Mouse (Mus musculus) liver, embryonic 11.5 days (tissue): Measurements from ENCODE around the gene Fosl1. TPM values are rescaled to one million over a fixed set of nuclear protein-coding genes. Genes with fewer than 3 reads are reported as not detected.
"Not testable (repeated sequence)": the region's sequence is repeated elsewhere in the genome, so short reads cannot be mapped to it uniquely, and the experiment has no call there.

Experiments used
- ATAC-seq: fragments of 200-750 bp; cut with Nextera tagmentation; replicated peaks from 2 replicates; pipeline ENCODE4 v1.8.0; 2017; ENCODE audit warnings: moderate number of reproducible peaks, mild to moderate bottlenecking, moderate TSS enrichment, moderate library complexity; ENCODE audit not compliant: low FRiP score
- DNase-seq: peaks from one replicate; pipeline ENCODE4 v3.0.0-alpha.2; 2017; ENCODE audit warnings: low spot score
- H3K27ac ChIP-seq: fragments of 300-500 bp; sonication (generic); 2 replicates; pipeline ENCODE4 v1.5.1; 2014; ENCODE audit warnings: mild to moderate bottlenecking, low read depth, low read length, control low read depth
- H3K27me3 ChIP-seq: fragments of 300-500 bp; sonication (generic); replicated peaks from 2 replicates; pipeline ENCODE4 v1.6.1; 2014; ENCODE audit warnings: low read length, mixed read lengths; ENCODE audit not compliant: control insufficient read depth, insufficient read depth
- H3K36me3 ChIP-seq: fragments of 300-500 bp; sonication (generic); 2 replicates; pipeline ENCODE4 v1.6.1; 2014; ENCODE audit warnings: mild to moderate bottlenecking, low read length, moderate library complexity, mixed read lengths; ENCODE audit not compliant: control insufficient read depth, insufficient read depth
- H3K4me1 ChIP-seq: fragments of 300-500 bp; sonication (generic); replicated peaks from 2 replicates; pipeline ENCODE4 v1.6.1; 2014; ENCODE audit warnings: low read length, mixed read lengths; ENCODE audit not compliant: control insufficient read depth, insufficient read depth
- H3K4me2 ChIP-seq: fragments of 300-500 bp; sonication (generic); 2 replicates; pipeline ENCODE4 v1.6.1; 2014; ENCODE audit warnings: mild to moderate bottlenecking, control low read depth, moderate library complexity
- H3K4me3 ChIP-seq: fragments of 300-500 bp; sonication (generic); 2 replicates; pipeline ENCODE4 v1.5.1; 2014; ENCODE audit warnings: low read depth, low read length, control low read depth
- H3K9ac ChIP-seq: fragments of 300-500 bp; sonication (generic); 2 replicates; pipeline ENCODE4 v1.6.1; 2014; ENCODE audit warnings: low read depth, low read length, control low read depth
- H3K9me3 ChIP-seq: fragments of 300-500 bp; sonication (generic); 2 replicates; pipeline ENCODE4 v1.6.1; 2016; ENCODE audit warnings: low read length, inconsistent platforms, mixed read lengths; ENCODE audit not compliant: control insufficient read depth
- WGBS: fragments of 180-500 bp; shearing (Covaris S2); extraction: QIAGEN DNeasy Blood & Tissue Kit; methylation state at CpG from one replicate; pipeline ENCODE4 v1.1.7; 2014; 5-methylcytosine and 5-hydroxymethylcytosine counted together
- polyA plus RNA-seq: library from polyadenylated mRNA; unstranded; fragments of >200 nt; fragmentation: Nextera tagmentation; extraction: Ambion mirVana; gene quantifications from 2 replicates; pipeline ENCODE4 v1.2.1, GENCODE M21; 2014

Gene Fosl1
- polyA plus RNA-seq, 1 experiment from 2014 or later, result 0.59 TPM

DNA sequence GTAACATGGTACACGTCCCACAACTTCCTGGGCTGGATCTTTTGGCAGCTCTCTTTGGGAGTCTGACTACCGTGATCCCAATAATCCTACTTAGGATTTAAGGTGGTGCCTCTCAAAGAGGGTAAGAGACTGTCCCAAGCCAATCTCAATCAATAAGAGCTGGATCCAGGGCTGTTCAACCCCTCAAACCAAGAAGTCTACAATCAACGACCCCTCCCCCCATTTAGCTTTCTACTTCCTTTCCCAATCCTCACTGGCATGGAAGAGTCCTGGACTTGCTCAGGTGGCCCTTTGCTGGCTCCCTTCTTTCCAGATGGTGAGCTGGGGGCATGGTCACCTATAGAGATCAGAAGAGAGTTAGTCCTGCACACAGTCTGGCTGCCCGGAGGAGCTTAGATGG, 39.4 kb downstream of the Fosl1 start:
- peaks cover 15% of the 10 kb centered on the region for H3K4me1 ChIP-seq
- 91% methylated on average over 4 of the region's 4 CpGs for WGBS
- H3K4me3 ChIP-seq, result no peak overlapping the region
- peaks cover 21% of the 10 kb centered on the region for H3K36me3 ChIP-seq
- H3K9me3 ChIP-seq, result no peaks in the 10 kb centered on the region
- H3K27ac ChIP-seq, result no peak overlapping the region
- 0 out of 2 replicates have a peak overlapping the region, but pooled peaks have one; percentile 15 for H3K9ac ChIP-seq
- H3K4me2 ChIP-seq, result peak overlapping the region; percentile 99
- H3K27me3 ChIP-seq, result no peaks in the 10 kb centered on the region
- DNase-seq (no peak), ATAC-seq (no peak)

DNA sequence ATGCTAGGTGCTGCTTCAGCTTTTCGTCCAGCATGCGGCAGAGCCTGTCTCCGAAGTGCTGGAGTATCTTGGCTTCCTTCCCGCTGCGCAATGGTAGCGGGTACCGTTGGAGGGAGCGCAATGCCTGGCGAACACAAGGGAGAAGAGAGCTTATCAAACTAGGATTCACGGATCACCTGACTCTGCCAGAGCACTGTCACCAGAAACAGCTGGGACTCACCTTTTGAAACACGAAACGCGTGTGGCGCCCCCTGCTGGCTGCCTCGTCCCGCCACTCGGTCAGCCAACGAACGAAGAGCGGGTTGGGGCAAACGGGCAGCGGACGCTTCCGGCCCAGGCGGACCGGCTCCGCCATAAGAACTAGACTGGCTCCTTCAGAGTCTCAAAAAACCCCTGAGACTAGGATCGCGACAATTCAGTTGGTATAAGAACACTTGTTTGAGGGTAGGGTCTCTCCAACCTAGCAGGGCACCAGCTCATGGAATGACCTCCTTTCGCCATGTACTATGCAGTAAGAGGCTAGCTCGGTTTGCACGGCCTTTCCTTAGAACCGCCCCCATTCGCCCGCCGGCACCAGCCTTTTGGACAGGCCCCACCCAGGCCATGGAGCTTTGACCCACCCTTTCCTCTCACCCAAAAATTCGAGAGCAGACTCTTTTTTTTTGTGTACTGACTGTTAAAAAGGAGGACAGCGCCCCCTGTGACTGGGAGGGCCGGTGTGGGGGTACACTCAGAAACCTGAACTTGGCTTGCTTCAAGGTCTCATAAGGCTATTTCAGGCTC, 40.6 kb downstream of the Fosl1 start, which contains the start of gene Mus81:
Gene Mus81, minus strand, starts transcription at position 635 of the 783 bp plus-strand sequence.
- Histone ChIP-seq H3K36me3 (peaks cover 27% of the 10 kb centered on the region), H3K9me3 (no peaks in the 10 kb centered on the region), H3K4me1 (peaks cover 25% of the 10 kb centered on the region), H3K27me3 (no peaks in the 10 kb centered on the region), H3K4me2 (peak within 1 kb of the TSS; percentile 99), H3K4me3 (peak within 1 kb of the TSS; percentile 62), H3K9ac (peak within 1 kb of the TSS; percentile 74), H3K27ac (peak within 1 kb of the TSS; percentile 100)
- DNase-seq, result peak; percentile 97
- WGBS, result under 1% methylated on average over 39 of the region's 39 CpGs
- peak; percentile 75 for ATAC-seq

DNA sequence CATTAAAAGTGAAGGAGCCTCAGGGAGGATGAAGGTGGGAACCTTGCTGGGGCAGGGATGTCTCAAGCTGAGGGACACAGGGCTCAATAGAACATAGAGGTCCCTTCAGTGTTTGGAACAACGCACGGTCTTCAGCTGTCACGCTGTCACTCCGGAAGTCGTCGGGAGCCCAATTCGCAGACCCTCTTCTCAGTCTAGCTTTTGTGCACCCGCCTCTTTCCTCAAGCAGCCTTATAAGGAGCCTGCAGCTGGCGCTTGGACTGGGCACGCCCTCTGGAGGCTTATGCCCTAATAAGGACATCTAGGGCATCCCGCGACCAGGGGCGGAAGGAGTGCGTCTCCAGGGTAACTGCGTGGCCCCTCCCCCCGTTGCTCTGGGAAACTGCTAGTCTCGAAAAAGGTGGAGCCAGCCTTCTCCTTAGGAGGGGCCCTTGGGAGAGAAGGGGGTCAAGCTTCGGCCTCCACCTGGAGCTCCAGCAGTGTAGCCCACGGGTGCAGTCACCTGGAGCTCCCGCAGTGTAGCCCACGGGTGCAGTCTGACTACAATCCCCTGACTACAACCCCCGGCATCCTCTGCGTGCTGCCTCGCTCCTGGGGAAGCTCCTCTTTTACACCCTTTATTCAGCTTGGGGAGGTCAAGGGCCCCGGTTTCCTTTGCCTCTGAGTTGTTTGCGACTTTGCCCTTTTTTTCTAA, 41.7 kb downstream of the Fosl1 start:
- Histone ChIP-seq H3K27ac (peak overlapping the region; percentile 100), H3K4me1 (peaks cover 25% of the 10 kb centered on the region), H3K9me3 (no peaks in the 10 kb centered on the region), H3K36me3 (peaks cover 33% of the 10 kb centered on the region), H3K4me2 (peak overlapping the region; percentile 99), H3K9ac (peak overlapping the region; percentile 74), H3K27me3 (no peaks in the 10 kb centered on the region), H3K4me3 (peak overlapping the region; percentile 62)
- peak; percentile 96 for DNase-seq
- peak; percentile 80 for ATAC-seq
- WGBS, result under 1% methylated on average over 26 of the region's 26 CpGs

DNA sequence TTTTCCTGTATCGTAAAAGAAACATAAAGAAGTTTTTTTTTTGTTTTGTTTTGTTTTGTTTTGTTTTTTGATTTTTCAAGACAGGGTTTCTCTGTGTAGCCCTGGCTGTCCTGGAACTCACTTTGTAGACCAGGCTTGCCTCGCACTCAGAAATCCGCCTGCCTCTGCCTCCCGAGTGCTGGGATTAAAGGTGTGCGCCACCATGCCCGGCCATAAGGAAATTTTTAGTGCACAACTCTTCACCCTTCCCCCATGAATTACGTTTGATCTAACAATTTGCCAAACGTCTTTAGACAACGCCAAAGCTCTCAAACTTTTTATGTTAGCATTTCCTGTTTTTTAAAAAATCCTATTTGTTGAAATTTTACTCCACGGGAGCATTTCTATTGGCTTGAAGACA, 42.4 kb downstream of the Fosl1 start:
- Histone ChIP-seq H3K36me3 (peaks cover 35% of the 10 kb centered on the region), H3K4me1 (peaks cover 25% of the 10 kb centered on the region), H3K9ac (peak overlapping the region; percentile 8; the same call in 1 of the 2 replicates), H3K4me2 (peak overlapping the region; percentile 99), H3K4me3 (peak overlapping the region; percentile 97), H3K27ac (peak overlapping the region; percentile 100)
- H3K27me3 ChIP-seq, DNase-seq, H3K9me3 ChIP-seq, ATAC-seq: not testable (repeated sequence)
- 40% methylated on average over 10 of the region's 10 CpGs for WGBS

DNA sequence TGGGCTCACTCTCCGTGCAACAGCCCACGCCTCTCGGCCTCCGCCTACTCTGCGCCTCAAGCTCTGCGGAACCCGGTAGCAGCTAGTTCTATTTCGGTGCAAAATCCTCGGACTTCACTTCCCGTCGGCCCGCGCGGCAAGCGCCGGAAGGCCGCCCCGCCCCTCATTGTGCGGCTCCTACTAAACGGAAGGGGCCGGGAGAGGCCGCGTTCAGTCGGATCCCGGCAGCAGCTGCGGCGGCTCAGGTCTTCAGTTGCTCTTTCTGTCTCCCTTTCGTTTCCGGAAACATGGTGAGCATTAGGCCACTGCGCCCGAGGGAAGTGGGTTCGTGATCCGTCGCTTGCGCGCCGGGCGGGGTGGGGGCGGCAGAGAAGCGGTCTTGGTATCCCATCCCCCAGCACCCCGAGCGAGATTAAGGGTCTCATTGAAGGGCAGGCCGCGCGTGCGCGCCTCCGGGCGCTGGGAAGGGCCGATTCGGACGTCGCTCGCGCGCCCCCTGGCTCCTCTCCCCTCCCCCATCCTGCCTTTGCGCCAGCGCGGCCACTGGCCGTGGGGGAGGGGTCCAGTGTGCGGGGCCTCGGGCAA, 43.1 kb downstream of the Fosl1 start, which contains the start of gene Cfl1:
Gene Cfl1, plus strand, starts transcription at position 143 of the 585 bp plus-strand sequence.
- Histone ChIP-seq H3K4me1 (peaks cover 25% of the 10 kb centered on the region), H3K9me3 (no peaks in the 10 kb centered on the region), H3K4me2 (peak within 1 kb of the TSS; percentile 99), H3K9ac (peak within 1 kb of the TSS; percentile 98), H3K27ac (peak within 1 kb of the TSS; percentile 100), H3K27me3 (no peaks in the 10 kb centered on the region), H3K36me3 (peaks cover 38% of the 10 kb centered on the region), H3K4me3 (peak within 1 kb of the TSS; percentile 97)
- ATAC-seq (peak; percentile 62), DNase-seq (peak; percentile 94)
- WGBS, result under 1% methylated on average over 61 of the region's 62 CpGs

DNA sequence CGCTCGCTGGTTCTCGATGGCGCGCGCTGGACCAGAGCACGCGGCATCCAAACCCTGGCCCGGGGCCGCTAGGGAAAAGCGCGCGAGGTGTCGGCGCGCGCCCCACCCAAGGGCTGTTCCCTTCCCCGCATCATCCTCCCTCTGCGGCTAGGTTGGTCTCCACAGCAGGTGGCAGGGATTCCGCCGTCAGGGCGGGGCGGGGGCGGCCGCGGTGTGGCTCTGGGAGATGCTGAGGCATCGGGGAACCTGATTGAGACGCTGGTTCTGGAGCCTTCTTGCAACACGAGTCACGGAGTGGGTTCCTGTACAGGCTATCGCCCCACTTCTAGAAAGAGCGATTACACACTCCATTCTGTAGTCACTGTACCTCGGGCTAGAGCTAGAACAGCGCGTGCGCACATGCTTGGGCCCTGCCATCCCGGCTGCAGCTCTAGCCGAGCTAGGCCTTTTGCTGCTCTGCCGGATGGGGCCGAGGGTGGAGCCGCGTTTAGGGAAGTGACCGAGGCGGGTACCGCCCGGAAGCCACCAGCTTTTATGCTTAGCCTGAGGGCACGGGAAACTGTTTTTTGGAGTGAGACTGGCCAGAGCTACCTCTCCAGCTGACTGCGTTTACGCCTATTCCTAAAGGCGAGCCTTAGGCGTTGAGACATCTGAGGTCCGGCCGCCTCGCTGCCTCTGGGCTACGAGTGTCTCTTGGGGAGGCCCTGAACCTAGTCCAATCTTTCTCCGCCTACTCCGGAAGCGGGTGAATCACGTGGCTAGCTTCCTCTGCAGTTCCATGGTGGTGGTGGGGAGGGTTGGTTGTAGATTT, 43.8 kb downstream of the Fosl1 start:
- Histone ChIP-seq H3K4me2 (peak overlapping the region; percentile 99), H3K9ac (peak overlapping the region; percentile 98), H3K9me3 (no peaks in the 10 kb centered on the region), H3K4me1 (peaks cover 25% of the 10 kb centered on the region), H3K27ac (peak overlapping the region; percentile 100), H3K4me3 (peak overlapping the region; percentile 97), H3K36me3 (peaks cover 39% of the 10 kb centered on the region), H3K27me3 (no peaks in the 10 kb centered on the region)
- WGBS, result under 1% methylated on average over 59 of the region's 59 CpGs
- peak; percentile 85 for DNase-seq
- peak; percentile 42 for ATAC-seq

DNA sequence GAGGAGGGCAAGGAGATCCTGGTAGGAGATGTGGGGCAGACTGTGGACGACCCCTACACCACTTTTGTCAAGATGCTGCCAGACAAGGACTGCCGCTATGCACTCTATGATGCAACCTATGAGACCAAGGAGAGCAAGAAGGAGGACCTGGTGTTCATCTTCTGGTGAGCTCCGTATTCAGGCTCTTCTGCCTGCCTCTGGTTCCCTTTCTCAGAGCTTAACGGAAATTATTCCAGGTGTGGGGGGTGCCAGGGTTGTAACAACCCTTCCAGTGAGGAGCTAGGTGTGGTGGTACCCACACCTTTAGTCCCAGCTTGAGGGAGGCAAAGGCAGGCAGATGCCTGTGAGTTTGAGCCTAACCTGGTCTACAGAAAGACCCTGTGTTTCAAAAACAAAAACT, 45.3 kb downstream of the Fosl1 start:
- Histone ChIP-seq H3K27me3 (no peaks in the 10 kb centered on the region), H3K9ac (no peak overlapping the region), H3K4me2 (no peak overlapping the region), H3K4me1 (peaks cover 19% of the 10 kb centered on the region), H3K36me3 (peaks cover 50% of the 10 kb centered on the region), H3K9me3 (no peaks in the 10 kb centered on the region), H3K4me3 (no peak overlapping the region), H3K27ac (no peak overlapping the region)
- DNase-seq (no peak), ATAC-seq (no peak)
- WGBS, result 83% methylated on average over 4 of the region's 4 CpGs

DNA sequence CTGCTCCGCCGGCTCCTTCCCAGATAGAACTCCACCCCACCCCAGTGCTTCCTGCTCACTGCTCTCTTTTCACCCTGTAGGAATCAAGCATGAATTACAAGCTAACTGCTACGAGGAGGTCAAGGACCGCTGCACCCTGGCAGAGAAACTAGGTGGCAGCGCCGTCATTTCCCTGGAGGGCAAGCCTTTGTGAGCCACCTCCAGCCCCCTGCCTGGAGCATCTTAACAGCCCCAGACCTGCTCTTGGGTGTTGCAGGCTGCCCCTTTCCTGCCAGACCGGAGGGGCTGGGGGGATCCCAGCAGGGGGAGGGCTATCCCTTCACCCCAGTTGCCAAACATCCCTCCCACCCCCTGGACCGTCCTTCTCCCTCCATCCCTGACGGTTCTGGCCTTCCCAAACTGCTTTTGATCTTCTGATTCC, 46.0 kb downstream of the Fosl1 start:
- WGBS, result 84% methylated on average over 9 of the region's 9 CpGs
- not testable (repeated sequence) for H3K4me2 ChIP-seq, H3K9me3 ChIP-seq, H3K27ac ChIP-seq, H3K27me3 ChIP-seq, DNase-seq, ATAC-seq, H3K9ac ChIP-seq
- Histone ChIP-seq H3K36me3 (peaks cover 52% of the 10 kb centered on the region), H3K4me3 (peak overlapping the region; percentile 15; the same call in 1 of the 2 replicates), H3K4me1 (peaks cover 19% of the 10 kb centered on the region)
